Mouse (Mus musculus): ENCODE measurements around the gene Gpr173. TPM values are rescaled to one million over a fixed set of nuclear protein-coding genes. Genes with fewer than 3 reads are reported as not detected.
"Not testable (repeated sequence)": the region's sequence is repeated elsewhere in the genome, so short reads cannot be mapped to it uniquely, and the experiment has no call there.

Gpr173 gene
- total and polyA plus RNA-seq, 3 experiments = not detected

GRCm38 (mm10) chrX:152336546-152337332, 31.8 kb downstream of the Gpr173 start:
- no peak overlapping the region for H3K27ac ChIP-seq (ENCODE audit: insufficient read depth, low read depth)

GRCm38 (mm10) chrX:152336123-152336522, 32.4 kb downstream of the Gpr173 start:
- H3K27ac ChIP-seq (ENCODE audit: insufficient read depth, low read depth); H3K4me3 ChIP-seq (replicated peaks in 1 of 3; ENCODE audit: low read depth in 2 of 3, low read length in 2 of 3, poor library complexity in 1 of 3); H3K4me2 ChIP-seq (ENCODE audit: insufficient read depth, low read depth, poor library complexity, severe bottlenecking); in situ Hi-C loops (cut with MboI; ENCODE audit: low pct_ligation_motif_present, low pct_unique_long_range_greater_than_20kb, low sequenced_read_pairs); DNase-seq (ENCODE audit: extremely low read depth); H3K79me2 ChIP-seq (replicated peaks; ENCODE audit: control insufficient read depth, extremely low read depth, insufficient read depth, poor library complexity, severe bottlenecking); H3K27me3 ChIP-seq (replicated peaks); H3K9me3 ChIP-seq (replicated peaks; ENCODE audit: low read length); dilution Hi-C loops (cut with MboI; ENCODE audit: extremely low pct_ligation_motif_present, extremely low pct_unique_long_range_greater_than_20kb, low sequenced_read_pairs); H3K9ac ChIP-seq (ENCODE audit: insufficient read depth, low read depth): not testable (repeated sequence)
- Histone ChIP-seq H3K36me3 (replicated peaks in 1 of 2; ENCODE audit: control insufficient read depth in 1 of 2, insufficient read depth in 1 of 2, low read length in 1 of 2) (peaks cover 17 to 41% of the 10 kb centered on the region in 2 experiments), H3K4me1 (ENCODE audit: control insufficient read depth in 1 of 2, insufficient read depth in 2 of 2) (peaks cover 0 to 13% of the 10 kb centered on the region in 2 experiments; a peak in 1 of 4 replicates)

More at GRCm38 (mm10) chrX:152336546-152337332, 31.8 kb downstream of the Gpr173 start:
- TF ChIP-seq SIN3A (IDR thresholded peaks at IDR 0.05; ENCODE audit: low read length) = no peak
- no peak for TF ChIP-seq ZNF384 (IDR thresholded peaks at IDR 0.05; ENCODE audit: low read depth, low read length)
- TF ChIP-seq CHD2 (IDR thresholded peaks at IDR 0.05; ENCODE audit: low read length) = peak; percentile 59
- TF ChIP-seq POLR2AphosphoS2 (IDR thresholded peaks at IDR 0.05; ENCODE audit: low read depth, low read length) = 0 out of 2 replicates have a peak, but pooled peaks have one; percentile 33
- TF ChIP-seq HCFC1 (IDR thresholded peaks at IDR 0.05; ENCODE audit: low read depth, low read length) = peak; percentile 52
- no peak for TF ChIP-seq MAFK (IDR thresholded peaks at IDR 0.05; ENCODE audit: insufficient replicate concordance, low read length)
- TF ChIP-seq IRF4 (IDR thresholded peaks at IDR 0.05; ENCODE audit: low read depth, low read length) = no peak
- TF ChIP-seq NRF1 (IDR thresholded peaks at IDR 0.05; ENCODE audit: low read depth, low read length) = peak; percentile 74
- TF ChIP-seq CTCF (conservative IDR thresholded peaks at IDR 0.05 in 1 of 2, IDR thresholded peaks at IDR 0.05 in 1 of 2; ENCODE audit: low read depth in 2 of 2, low read length in 2 of 2) = no peak
- no peak for TF ChIP-seq MAX (IDR thresholded peaks at IDR 0.05; ENCODE audit: low read length)
- TF ChIP-seq NELFE (IDR thresholded peaks at IDR 0.05; ENCODE audit: low read depth, low read length) = no peak
- no peak overlapping the region for H3K9ac ChIP-seq (ENCODE audit: insufficient read depth, low read depth)
- peaks cover 0 to 14% of the 10 kb centered on the region in 2 experiments; a peak in 1 of 4 replicates for H3K4me1 ChIP-seq (ENCODE audit: control insufficient read depth in 1 of 2, insufficient read depth in 2 of 2)
- H3K4me3 ChIP-seq (replicated peaks in 1 of 3; ENCODE audit: low read depth in 2 of 3, low read length in 2 of 3, poor library complexity in 1 of 3) = no peak overlapping the region
- no peaks in the 10 kb centered on the region for H3K27me3 ChIP-seq (replicated peaks)
- H3K79me2 ChIP-seq (replicated peaks; ENCODE audit: control insufficient read depth, extremely low read depth, insufficient read depth, poor library complexity, severe bottlenecking) = no peaks in the 10 kb centered on the region
- peaks cover 17 to 41% of the 10 kb centered on the region in 2 experiments for H3K36me3 ChIP-seq (replicated peaks in 1 of 2; ENCODE audit: control insufficient read depth in 1 of 2, insufficient read depth in 1 of 2, low read length in 1 of 2)
- no peaks in the 10 kb centered on the region for H3K9me3 ChIP-seq (replicated peaks; ENCODE audit: low read length)
- dilution Hi-C loops (cut with MboI; ENCODE audit: extremely low pct_ligation_motif_present, extremely low pct_unique_long_range_greater_than_20kb, low sequenced_read_pairs) (no loop called here), in situ Hi-C loops (cut with MboI; ENCODE audit: low pct_ligation_motif_present, low pct_unique_long_range_greater_than_20kb, low sequenced_read_pairs) (no loop called here)
- peak; percentile 73 for DNase-seq (ENCODE audit: extremely low read depth)
- no peak overlapping the region for H3K4me2 ChIP-seq (ENCODE audit: insufficient read depth, low read depth, poor library complexity, severe bottlenecking)

- in situ Hi-C loops (cut with MboI; ENCODE audit: low pct_ligation_motif_present, low pct_unique_long_range_greater_than_20kb, low sequenced_read_pairs); dilution Hi-C loops (cut with MboI; ENCODE audit: extremely low pct_ligation_motif_present, extremely low pct_unique_long_range_greater_than_20kb, low sequenced_read_pairs); H3K9ac ChIP-seq (ENCODE audit: insufficient read depth, low read depth); DNase-seq (ENCODE audit: extremely low read depth); H3K4me1 ChIP-seq (ENCODE audit: control insufficient read depth in 1 of 2, insufficient read depth in 2 of 2); H3K36me3 ChIP-seq (replicated peaks in 1 of 2; ENCODE audit: control insufficient read depth in 1 of 2, insufficient read depth in 1 of 2, low read length in 1 of 2); H3K4me3 ChIP-seq (replicated peaks in 1 of 3; ENCODE audit: low read depth in 2 of 3, low read length in 2 of 3, poor library complexity in 1 of 3); H3K27ac ChIP-seq (ENCODE audit: insufficient read depth, low read depth); H3K27me3 ChIP-seq (replicated peaks); H3K9me3 ChIP-seq (replicated peaks; ENCODE audit: low read length); H3K79me2 ChIP-seq (replicated peaks; ENCODE audit: control insufficient read depth, extremely low read depth, insufficient read depth, poor library complexity, severe bottlenecking); H3K4me2 ChIP-seq (ENCODE audit: insufficient read depth, low read depth, poor library complexity, severe bottlenecking): not testable (repeated sequence)
- peak; percentile 75; the same call in 1 of the 2 replicates for TF ChIP-seq TBP (conservative IDR thresholded peaks at IDR 0.05; ENCODE audit: low read depth, low read length)
Observed at GRCm38 (mm10) chrX:152329400-152329799, 39.1 kb downstream of the Gpr173 start.

Measured in CH12.LX (cell line).